Mouse (Mus musculus): Measurements from ENCODE around the gene Dtd2. TPM values are rescaled to one million over a fixed set of nuclear protein-coding genes. Genes with fewer than 3 reads are reported as not detected.

Dtd2 gene
- total RNA-seq (2021) = 1 to 10 TPM; 4.2 to 4.9 TPM
- long read RNA-seq, experiment 1, partial matches to known transcripts = 1 of 7 reads
- long read RNA-seq, experiment 1, other reads (novel, unspliced or antisense) = 2 of 7 reads
- long read RNA-seq, experiment 2, partial matches to known transcripts = 0 of 7 reads
- long read RNA-seq, experiment 2, other reads (novel, unspliced or antisense) = 3 of 7 reads

GRCm38 (mm10) chr12:52005877-52006632, at the start of gene Dtd2:
Gene Dtd2, minus strand, starts transcription at chr12:52006501.
- Histone ChIP-seq H3K4me3 (peak within 1 kb of the TSS; percentile 85), H3K27ac (peak within 1 kb of the TSS; percentile 92)
- no peak for TF ChIP-seq CTCF (IDR thresholded peaks at IDR 0.05)
- intact Hi-C loops (cut with DNase I) = loop anchor here (5.0 to 10.0 kb wide), 2 partner anchors 61 to 886 kb away; no protein-coding TSS in a partner anchor
- DNase-seq = peak; percentile 94

GRCm38 (mm10) chr12:52049324-52049723, 43.0 kb upstream of the Dtd2 start:
- no peak for DNase-seq
- Histone ChIP-seq H3K27ac (no peak overlapping the region), H3K4me3 (no peak overlapping the region)
- intact Hi-C loops (cut with DNase I) = no loop called here
- TF ChIP-seq CTCF (IDR thresholded peaks at IDR 0.05) = no peak

- intact Hi-C loops (cut with DNase I) = no loop called here
- no peak for DNase-seq
- no peak overlapping the region for H3K27ac ChIP-seq
- no peak overlapping the region for H3K4me3 ChIP-seq
- no peak for TF ChIP-seq CTCF (IDR thresholded peaks at IDR 0.05)
These were observed 40.1 kb upstream of the Dtd2 start for GRCm38 (mm10) chr12:52046371-52046770.

DNA sequence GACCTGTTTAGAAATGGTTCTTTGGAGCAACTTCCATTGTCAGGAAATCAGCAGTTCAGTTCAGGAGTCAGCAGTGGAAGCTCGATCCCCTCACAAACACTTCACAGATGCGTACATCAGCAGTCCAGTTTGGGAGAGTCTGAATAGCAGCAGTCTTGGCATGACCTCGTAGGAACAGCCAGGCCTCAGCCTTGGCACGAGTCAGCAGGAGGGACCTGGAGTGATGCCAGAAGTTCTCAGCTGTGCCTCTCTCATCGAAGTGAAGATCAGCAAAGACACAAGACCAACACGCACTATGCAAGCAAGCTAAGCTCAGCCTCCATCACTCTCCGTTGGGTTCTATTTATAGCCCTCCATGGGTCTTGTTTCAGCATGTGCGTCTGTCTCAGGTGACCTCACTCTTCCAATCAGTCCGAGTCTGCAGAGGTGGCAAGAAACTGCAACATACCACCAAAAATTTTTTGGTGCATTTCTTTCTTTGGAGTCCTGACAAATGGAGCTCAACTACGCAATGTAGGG, 36.6 kb upstream of the Dtd2 start:
- peak; percentile 52 for DNase-seq

DNA sequence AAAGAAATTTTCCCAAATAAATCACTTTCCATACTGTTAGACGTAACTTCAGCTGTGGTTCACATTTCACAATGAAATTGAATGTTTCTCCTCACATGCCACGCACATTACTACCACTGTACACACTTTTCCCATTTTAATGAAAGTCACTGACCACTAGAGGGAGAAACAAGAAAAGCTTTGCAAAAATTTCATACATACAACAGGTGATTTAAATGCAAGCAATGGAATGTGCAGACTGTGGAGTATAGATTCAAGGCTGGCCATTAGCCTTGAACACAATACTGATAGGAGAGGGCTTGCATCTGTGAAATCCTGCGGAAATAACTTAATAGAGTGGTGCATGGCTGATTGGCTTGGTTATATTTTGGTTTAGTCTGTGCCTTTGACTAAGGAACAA, 32.1 kb upstream of the Dtd2 start:
- intact Hi-C loops (cut with DNase I) = no loop called here
- no peak for DNase-seq
- H3K4me3 ChIP-seq = no peak overlapping the region
- TF ChIP-seq CTCF (IDR thresholded peaks at IDR 0.05) = peak; percentile 55
- H3K27ac ChIP-seq = no peak overlapping the region

More for the DNA sequence above, 36.6 kb upstream of the Dtd2 start:
- Histone ChIP-seq H3K27ac (no peak overlapping the region), H3K4me3 (no peak overlapping the region)
- intact Hi-C loops (cut with DNase I) = no loop called here
- TF ChIP-seq CTCF (IDR thresholded peaks at IDR 0.05) = no peak

- Histone ChIP-seq H3K27ac (no peak overlapping the region), H3K4me3 (no peak overlapping the region)
- intact Hi-C loops (cut with DNase I) = no loop called here
- DNase-seq = no peak
- no peak for TF ChIP-seq CTCF (IDR thresholded peaks at IDR 0.05)
These were observed 28.7 kb upstream of the Dtd2 start for GRCm38 (mm10) chr12:52034956-52035355.

DNA sequence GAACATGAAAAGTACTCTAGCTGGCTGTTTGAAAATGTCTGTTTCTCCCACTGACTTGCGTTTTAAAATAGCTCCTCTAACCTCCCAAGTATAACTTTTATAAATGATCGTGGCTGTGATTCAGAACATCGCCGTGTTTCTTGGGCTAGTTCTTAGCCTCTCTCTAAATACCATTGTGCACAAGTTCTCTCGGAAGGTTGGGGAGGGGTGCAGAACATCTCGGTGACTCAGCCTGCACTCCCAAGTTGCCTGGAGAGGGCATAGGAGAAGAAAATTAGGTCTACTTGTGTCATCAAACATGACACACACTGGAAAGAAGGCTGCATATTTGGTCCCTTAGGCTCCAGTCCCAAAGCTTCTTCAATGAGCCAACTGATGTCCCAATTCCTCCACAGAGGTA, 26.0 kb upstream of the Dtd2 start:
- H3K27ac ChIP-seq = no peak overlapping the region
- intact Hi-C loops (cut with DNase I) = no loop called here
- TF ChIP-seq CTCF (IDR thresholded peaks at IDR 0.05) = no peak
- H3K4me3 ChIP-seq = no peak overlapping the region
- DNase-seq = no peak

DNA sequence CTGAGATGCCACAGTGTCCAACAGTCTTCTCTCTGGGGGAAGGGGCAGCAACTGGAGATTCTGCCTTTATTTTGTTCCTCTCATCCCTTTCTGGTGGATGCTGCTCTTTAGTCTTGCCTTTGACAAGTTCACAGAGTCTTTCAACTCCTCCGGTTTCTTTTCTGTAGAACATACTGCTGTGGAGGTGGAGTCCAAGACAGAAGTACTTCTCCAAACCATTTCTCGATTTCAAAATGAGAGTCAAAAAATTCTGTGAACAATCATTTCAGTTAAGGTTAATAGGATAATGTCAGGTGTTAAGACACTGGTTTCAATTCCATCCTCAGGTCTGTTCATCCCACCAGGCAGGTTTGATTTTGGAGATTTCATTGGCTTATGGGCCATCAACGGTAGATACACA, 21.7 kb upstream of the Dtd2 start, which contains the start of gene Gpr33:
TSS of gene Gpr33 (minus strand) at position 101 of the 400 bp plus-strand sequence.
- H3K27ac ChIP-seq = no peak within 1 kb of the TSS
- H3K4me3 ChIP-seq = no peak within 1 kb of the TSS
- no peak for TF ChIP-seq CTCF (IDR thresholded peaks at IDR 0.05)
- intact Hi-C loops (cut with DNase I) = no loop called here
- no peak for DNase-seq

DNA sequence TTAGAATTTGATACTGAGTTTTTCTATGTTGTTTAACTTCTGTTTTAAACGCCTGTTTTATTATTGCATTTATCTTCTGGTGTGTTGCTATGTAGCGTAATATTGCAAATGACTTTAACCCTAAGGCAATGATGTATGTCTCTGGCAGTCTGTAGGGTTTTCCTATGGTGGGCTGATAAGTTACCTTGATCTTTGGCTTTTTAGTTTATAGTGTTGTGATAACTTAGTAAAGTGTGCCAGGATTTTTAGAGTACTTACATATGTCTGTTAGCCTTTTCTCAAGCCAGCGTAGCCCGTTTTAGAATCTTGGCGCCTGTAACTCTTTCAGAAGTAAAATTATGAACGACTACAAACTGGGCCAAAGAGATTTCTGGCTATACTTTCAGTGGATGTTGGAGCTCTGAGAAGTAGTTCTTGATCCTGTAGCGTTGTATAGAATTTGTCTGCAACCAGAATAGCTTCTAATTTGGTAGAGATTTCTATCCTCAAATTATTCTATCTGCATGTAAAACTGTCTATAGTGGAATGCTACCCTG, 8.3 kb upstream of the Dtd2 start:
- Histone ChIP-seq H3K4me3 (no peak overlapping the region), H3K27ac (no peak overlapping the region)
- no peak for TF ChIP-seq CTCF (IDR thresholded peaks at IDR 0.05)
- intact Hi-C loops (cut with DNase I) = loop anchor here (5.0 kb wide), 2 partner anchors 623 to 823 kb away; no protein-coding TSS in a partner anchor
- no peak for DNase-seq

DNA sequence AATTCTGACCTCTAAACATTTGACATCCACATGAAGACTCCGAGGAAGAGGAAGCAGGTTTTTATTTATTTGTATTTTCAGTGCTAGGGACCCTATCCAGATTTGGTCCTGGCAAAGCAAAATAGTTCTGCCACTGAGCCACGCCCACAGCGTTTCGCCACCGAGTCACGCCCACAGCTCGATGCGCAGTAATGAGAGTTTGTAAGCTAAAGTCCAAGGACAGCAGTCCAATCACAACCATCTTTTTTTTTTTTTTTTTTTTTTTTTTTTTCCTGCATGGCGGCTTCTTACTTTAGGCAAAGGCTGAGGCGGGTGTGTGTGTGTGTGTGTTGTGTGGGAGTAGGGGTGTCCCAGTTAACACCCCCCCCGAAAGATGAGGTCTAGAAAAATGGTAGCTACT, 7.7 kb upstream of the Dtd2 start:
- DNase-seq = no peak
- Histone ChIP-seq H3K4me3 (no peak overlapping the region), H3K27ac (no peak overlapping the region)
- intact Hi-C loops (cut with DNase I) = loop anchor here (5.0 kb wide), 2 partner anchors 623 to 823 kb away; no protein-coding TSS in a partner anchor
- TF ChIP-seq CTCF (IDR thresholded peaks at IDR 0.05) = no peak

DNA sequence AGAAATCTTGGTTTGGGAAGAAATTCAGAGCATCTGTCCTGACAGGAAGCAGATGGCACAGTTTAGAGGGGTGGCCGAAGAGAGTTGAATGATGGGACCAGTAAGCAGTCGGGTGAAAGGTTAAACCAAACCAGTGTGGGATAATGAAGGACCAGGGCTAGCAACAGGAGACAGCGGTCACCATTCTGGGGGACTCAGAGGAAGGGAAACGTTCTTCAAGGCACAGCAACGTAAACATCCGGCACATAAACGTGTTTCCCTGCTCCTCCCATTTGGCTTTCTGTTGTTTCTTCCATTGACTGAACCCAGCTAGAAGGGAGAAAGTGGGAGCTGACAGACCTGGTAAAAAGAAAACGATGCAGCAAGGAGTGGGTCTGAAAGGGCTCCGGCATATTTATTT, 7.0 kb upstream of the Dtd2 start:
- Histone ChIP-seq H3K4me3 (no peak overlapping the region), H3K27ac (no peak overlapping the region)
- DNase-seq = no peak
- intact Hi-C loops (cut with DNase I) = loop anchor here (5.0 kb wide), 2 partner anchors 624 to 824 kb away; no protein-coding TSS in a partner anchor
- no peak for TF ChIP-seq CTCF (IDR thresholded peaks at IDR 0.05)

DNA sequence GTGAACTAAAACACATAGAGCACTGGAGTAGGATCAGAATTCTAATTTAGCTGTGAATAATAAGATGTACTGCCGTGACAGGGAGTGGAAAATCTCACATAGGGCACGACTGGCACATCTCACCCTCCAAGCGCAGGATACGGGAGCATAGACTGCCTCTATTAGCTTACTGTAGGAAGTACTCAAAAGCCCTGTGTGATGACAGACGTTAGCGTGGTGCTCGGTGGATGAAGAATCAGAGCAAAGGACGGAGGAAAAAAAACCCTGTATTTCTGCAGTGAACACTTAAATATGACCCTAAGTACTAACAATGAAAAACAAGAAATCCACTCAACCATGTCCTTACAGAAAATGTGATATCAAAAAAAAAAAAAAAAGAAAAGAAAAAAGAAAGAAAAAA, 5.9 kb upstream of the Dtd2 start:
- Histone ChIP-seq H3K4me3 (no peak overlapping the region), H3K27ac (no peak overlapping the region)
- no peak for TF ChIP-seq CTCF (IDR thresholded peaks at IDR 0.05)
- intact Hi-C loops (cut with DNase I) = loop anchor here (5.0 kb wide), 2 partner anchors 625 to 825 kb away; no protein-coding TSS in a partner anchor
- no peak for DNase-seq

DNA sequence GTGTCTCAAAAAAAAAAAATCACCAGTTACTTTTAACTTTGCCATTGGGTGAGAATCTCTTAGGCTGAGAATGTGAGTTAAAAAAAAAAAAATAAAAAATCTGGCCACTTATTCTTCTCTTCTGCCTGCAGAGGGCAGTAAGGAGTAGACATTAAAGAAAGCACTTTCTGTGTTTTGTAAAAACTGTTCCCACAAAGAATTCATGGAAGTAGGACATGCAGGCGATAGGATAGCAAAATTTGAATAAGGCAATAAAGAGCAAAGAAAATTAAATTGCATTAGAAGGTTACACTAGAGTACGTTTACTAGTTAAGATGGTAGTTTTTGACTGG, 4.3 kb upstream of the Dtd2 start:
- TF ChIP-seq CTCF (IDR thresholded peaks at IDR 0.05) = peak; percentile 71
- intact Hi-C loops (cut with DNase I) = loop anchor here (5.0 kb wide), 2 partner anchors 627 to 827 kb away; no protein-coding TSS in a partner anchor
- no peak overlapping the region for H3K4me3 ChIP-seq
- no peak for DNase-seq
- no peak overlapping the region for H3K27ac ChIP-seq
